Mouse (Mus musculus) kidney, postnatal 0 days (tissue): ENCODE measurements at regions not wholly inside any gene's neighbourhood (a gene's known extent, or its start where the extent isn't known, plus 50 kb on each side); places are given as distances from the start of the nearest gene placed in this dataset.

Experiments
- ATAC-seq: fragments of 200-750 bp; cut with Nextera tagmentation; replicated peaks from 2 replicates; pipeline ENCODE4 v1.8.0; 2017; ENCODE audit warnings: low read depth, moderate number of reproducible peaks, moderate TSS enrichment, moderate library complexity; ENCODE audit not compliant: low FRiP score
- DNase-seq: peaks from one replicate; pipeline ENCODE4 v3.0.0-alpha.2; 2016; ENCODE audit warnings: low spot score
- H3K27ac ChIP-seq: fragments of 300-500 bp; sonication (generic); 2 replicates; pipeline ENCODE4 v1.5.1; 2014; ENCODE audit warnings: mild to moderate bottlenecking
- H3K27me3 ChIP-seq: fragments of 300-500 bp; sonication (generic); 2 replicates; pipeline ENCODE4 v1.6.1; 2014; ENCODE audit warnings: low read length, mixed read lengths; ENCODE audit not compliant: insufficient read depth
- H3K36me3 ChIP-seq: fragments of 300-500 bp; sonication (generic); 2 replicates; pipeline ENCODE4 v1.6.1; 2014; ENCODE audit warnings: low read length, mixed read lengths; ENCODE audit not compliant: insufficient read depth
- H3K4me1 ChIP-seq: fragments of 300-500 bp; sonication (generic); replicated peaks from 2 replicates; pipeline ENCODE4 v1.6.1; 2014; ENCODE audit warnings: antibody characterized with exemption, low read length, mixed read lengths; ENCODE audit not compliant: insufficient read depth
- H3K4me2 ChIP-seq: fragments of 300-500 bp; sonication (generic); 2 replicates; pipeline ENCODE4 v1.6.1; 2014; ENCODE audit warnings: mild to moderate bottlenecking, low read length, moderate library complexity, mixed read lengths
- H3K4me3 ChIP-seq: fragments of 300-500 bp; sonication (generic); replicated peaks from 2 replicates; pipeline ENCODE4 v1.5.1; 2014; ENCODE audit warnings: low read depth, low read length
- H3K9ac ChIP-seq: fragments of 300-500 bp; sonication (generic); 2 replicates; pipeline ENCODE4 v1.6.1; 2014; ENCODE audit warnings: low read depth, low read length
- H3K9me3 ChIP-seq: fragments of 300-500 bp; sonication (generic); replicated peaks from 2 replicates; pipeline ENCODE4 v1.6.1; 2016; ENCODE audit warnings: low read length, inconsistent platforms, mixed read lengths
- CTCF ChIP-seq: IDR thresholded peaks from 2 replicates; pipeline ENCODE4 v1.5.1; 2016; ENCODE audit warnings: antibody characterized with exemption, low read depth, mild to moderate bottlenecking, moderate library complexity
- WGBS: fragments of 180-500 bp; shearing (Covaris S2); extraction: QIAGEN DNeasy Blood & Tissue Kit; methylation state at CpG from one replicate; pipeline ENCODE4 v1.1.7; 2014; 5-methylcytosine and 5-hydroxymethylcytosine counted together

DNA sequence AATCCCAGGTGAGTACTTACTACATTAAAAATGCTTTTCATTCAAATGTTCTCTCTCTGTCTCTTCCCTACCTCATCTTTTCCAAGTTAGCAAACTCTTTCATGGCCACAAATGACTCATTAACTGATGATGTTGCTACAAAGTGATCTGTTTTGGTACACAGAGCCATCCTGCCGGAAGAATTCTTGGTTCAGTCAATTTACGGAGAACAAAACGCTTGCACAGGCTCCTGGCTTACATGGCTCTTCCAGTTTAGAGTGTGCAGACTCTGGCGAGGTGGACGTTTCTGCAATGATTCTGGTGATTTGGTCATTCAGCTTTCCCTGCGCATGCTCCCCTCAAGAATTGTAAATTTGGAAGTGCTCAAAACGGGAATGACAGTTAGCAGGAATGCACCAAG, 131.4 kb upstream of the Sel1l start:
- no peak for TF ChIP-seq CTCF
- Histone ChIP-seq H3K27ac (no peak overlapping the region), H3K27me3 (no peaks in the 10 kb centered on the region), H3K4me1 (no peaks in the 10 kb centered on the region), H3K4me3 (no peak overlapping the region), H3K4me2 (no peak overlapping the region), H3K36me3 (no peaks in the 10 kb centered on the region), H3K9me3 (no peaks in the 10 kb centered on the region), H3K9ac (no peak overlapping the region)
- ATAC-seq (no peak), DNase-seq (no peak)
- WGBS, result 75% methylated on average over 7 of the region's 7 CpGs

DNA sequence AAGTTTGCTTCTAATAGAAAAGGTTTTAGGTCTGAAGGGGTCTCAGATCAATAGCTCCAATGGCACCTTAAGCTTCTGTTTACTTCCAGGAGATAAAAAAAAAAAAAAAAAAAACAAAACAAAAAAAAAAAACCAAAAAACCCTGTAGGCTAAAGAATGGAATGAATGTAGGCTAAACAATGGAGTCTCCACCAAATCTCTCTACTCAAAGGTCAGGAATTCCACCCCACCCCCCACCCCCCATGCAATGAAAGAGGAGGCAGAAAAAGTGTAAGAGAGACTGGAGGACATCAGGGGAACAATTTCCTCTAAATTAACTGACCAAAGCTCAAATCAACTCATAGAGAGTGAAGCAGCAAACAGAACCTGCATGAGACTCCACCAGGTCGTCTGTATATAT, 122.1 kb upstream of the Sel1l start:
- Histone ChIP-seq H3K9ac (no peak overlapping the region), H3K36me3 (no peaks in the 10 kb centered on the region), H3K27ac (no peak overlapping the region), H3K4me1 (no peaks in the 10 kb centered on the region), H3K4me3 (no peak overlapping the region), H3K27me3 (no peaks in the 10 kb centered on the region), H3K9me3 (no peaks in the 10 kb centered on the region), H3K4me2 (no peak overlapping the region)
- 61% methylated on average over 1 of the region's 1 CpGs for WGBS
- no peak for DNase-seq
- no peak for TF ChIP-seq CTCF
- no peak for ATAC-seq

DNA sequence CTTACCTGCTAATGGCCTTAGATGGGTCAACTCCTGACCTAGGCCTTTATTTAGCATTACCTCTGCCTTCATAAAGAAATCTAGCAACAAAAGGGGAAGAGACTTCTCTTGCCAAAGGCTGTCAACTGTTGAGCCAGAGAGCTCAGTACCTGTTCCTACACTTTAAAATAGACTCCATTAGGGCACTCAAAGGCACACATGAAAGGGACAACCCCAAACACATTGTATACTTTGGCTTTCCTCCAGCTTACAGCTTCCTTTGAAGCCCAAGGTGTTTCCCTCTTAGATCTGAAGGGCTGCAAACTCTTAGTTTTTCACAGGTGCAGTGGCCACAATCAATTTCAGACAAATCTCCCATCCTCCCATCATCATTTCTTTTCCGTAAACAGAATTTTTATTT, 117.0 kb upstream of the Sel1l start:
- WGBS, result 65% methylated on average over 1 of the region's 1 CpGs
- Histone ChIP-seq H3K4me1 (no peaks in the 10 kb centered on the region), H3K4me2 (no peak overlapping the region), H3K9ac (no peak overlapping the region), H3K9me3 (no peaks in the 10 kb centered on the region), H3K36me3 (no peaks in the 10 kb centered on the region), H3K27me3 (no peaks in the 10 kb centered on the region), H3K27ac (no peak overlapping the region), H3K4me3 (no peak overlapping the region)
- TF ChIP-seq CTCF, result no peak
- DNase-seq, result no peak
- no peak for ATAC-seq

DNA sequence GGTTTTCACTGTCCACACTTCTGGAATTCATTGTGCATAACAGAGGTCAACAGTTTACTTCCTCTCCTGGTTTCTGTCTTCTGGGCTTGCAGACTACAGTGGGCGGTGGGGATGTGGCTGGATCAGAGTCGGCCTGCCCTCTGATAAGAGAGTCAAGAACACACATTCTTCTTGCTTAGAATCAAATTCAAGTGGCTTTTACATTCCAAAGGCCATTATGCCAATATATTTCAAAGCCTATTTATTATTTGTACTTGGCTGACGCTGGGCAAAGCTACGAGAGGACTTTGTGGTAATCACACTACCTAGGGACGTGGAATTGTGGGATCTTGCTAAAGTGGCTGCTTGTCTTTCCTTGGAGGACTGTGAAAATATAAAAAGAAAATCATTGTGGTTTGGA, 114.3 kb upstream of the Sel1l start:
- H3K4me2 ChIP-seq, result no peak overlapping the region
- H3K9me3 ChIP-seq, result no peaks in the 10 kb centered on the region
- WGBS, result 48% methylated on average over 5 of the region's 5 CpGs
- no peak overlapping the region for H3K9ac ChIP-seq
- no peak overlapping the region for H3K4me3 ChIP-seq
- H3K36me3 ChIP-seq, result no peaks in the 10 kb centered on the region
- no peak for TF ChIP-seq CTCF
- ATAC-seq, result no peak
- H3K27me3 ChIP-seq, result no peaks in the 10 kb centered on the region
- peak; percentile 29 for DNase-seq
- no peaks in the 10 kb centered on the region for H3K4me1 ChIP-seq
- no peak overlapping the region for H3K27ac ChIP-seq

DNA sequence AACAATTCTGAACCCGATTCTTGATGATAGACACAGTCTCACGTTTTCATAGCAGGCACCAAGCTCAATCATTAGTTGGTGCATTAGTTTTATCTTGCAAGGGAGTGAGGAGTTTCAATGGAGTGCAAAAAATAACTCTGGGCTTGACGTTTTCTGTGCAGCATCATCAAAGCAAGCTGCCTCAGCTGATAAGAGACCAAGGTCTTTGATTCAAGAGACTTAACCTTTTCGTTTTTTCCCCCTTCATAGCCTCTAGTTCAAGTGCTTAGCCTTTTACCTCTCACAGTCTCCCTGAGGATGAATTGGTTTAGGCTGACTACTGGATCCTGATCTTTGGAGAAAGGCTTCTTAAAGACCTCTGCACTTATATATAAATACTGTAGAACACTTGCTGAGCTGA, 109.1 kb upstream of the Sel1l start:
- Histone ChIP-seq H3K4me1 (no peaks in the 10 kb centered on the region), H3K27ac (no peak overlapping the region), H3K4me2 (no peak overlapping the region), H3K9me3 (no peaks in the 10 kb centered on the region), H3K36me3 (no peaks in the 10 kb centered on the region), H3K4me3 (no peak overlapping the region), H3K27me3 (no peaks in the 10 kb centered on the region), H3K9ac (no peak overlapping the region)
- ATAC-seq (no peak), DNase-seq (no peak)
- 69% methylated on average over 4 of the region's 4 CpGs for WGBS
- no peak for TF ChIP-seq CTCF

DNA sequence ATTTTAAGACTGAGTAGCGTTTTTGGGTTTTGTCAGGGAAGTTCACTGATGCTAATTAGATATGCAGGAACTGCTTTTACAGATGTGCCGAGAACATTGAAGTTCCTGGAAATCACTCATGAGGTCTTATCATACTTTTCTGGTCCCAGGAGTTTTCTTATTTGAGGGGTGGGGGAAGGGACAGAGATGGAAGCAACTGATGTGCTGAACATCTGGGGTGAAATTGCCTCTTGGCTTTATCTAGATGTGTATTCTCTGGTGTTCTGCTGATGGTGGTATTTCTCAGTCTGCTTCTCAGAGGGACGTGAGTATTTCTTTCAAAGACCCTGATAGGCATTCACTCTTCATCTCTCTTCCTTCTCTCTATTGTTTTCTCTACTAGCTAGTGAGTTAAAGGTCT, 107.5 kb upstream of the Sel1l start:
- DNase-seq, result no peak
- H3K36me3 ChIP-seq, result no peaks in the 10 kb centered on the region
- H3K4me1 ChIP-seq, result no peaks in the 10 kb centered on the region
- no peak overlapping the region for H3K9ac ChIP-seq
- WGBS, result 77% methylated on average over 3 of the region's 3 CpGs
- no peaks in the 10 kb centered on the region for H3K9me3 ChIP-seq
- H3K27ac ChIP-seq, result no peak overlapping the region
- no peak overlapping the region for H3K4me3 ChIP-seq
- no peak for ATAC-seq
- H3K27me3 ChIP-seq, result no peaks in the 10 kb centered on the region
- TF ChIP-seq CTCF, result no peak
- no peak overlapping the region for H3K4me2 ChIP-seq

DNA sequence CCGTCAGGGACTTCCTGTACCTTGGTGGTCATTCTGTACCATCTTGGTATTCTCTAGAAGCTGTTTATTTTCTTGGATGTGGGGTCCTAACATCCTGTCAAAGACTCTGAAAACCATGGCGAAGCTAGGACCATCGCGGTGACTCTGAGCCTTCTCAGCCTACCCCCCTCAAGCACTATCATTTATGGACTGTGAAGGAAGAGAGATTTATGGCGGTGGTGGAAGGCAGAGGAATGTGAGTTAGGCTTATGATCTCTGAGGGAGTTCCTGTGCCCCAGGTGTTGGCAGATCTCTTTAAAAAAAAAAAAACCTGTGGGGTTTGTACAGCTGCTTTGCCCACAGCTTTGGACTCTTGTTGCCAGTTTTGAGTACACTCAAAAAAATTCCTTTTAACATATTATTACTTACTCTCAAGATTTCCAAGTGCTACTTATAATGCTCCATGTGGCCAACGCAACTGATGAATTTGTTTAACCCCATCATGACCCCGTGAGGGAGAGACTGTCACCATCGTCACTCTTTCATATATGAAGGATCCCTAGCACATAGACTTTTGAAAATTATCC, 99.7 kb upstream of the Sel1l start:
- WGBS, result 26% methylated on average over 8 of the region's 8 CpGs
- peak; percentile 49; the same call in 1 of the 2 replicates for ATAC-seq
- no peak for TF ChIP-seq CTCF
- no peak overlapping the region for H3K9ac ChIP-seq
- H3K36me3 ChIP-seq, result no peaks in the 10 kb centered on the region
- H3K9me3 ChIP-seq, result no peaks in the 10 kb centered on the region
- H3K27ac ChIP-seq, result no peak overlapping the region
- peak; percentile 68 for DNase-seq
- H3K4me1 ChIP-seq, result no peaks in the 10 kb centered on the region
- H3K4me2 ChIP-seq, result no peak overlapping the region
- no peaks in the 10 kb centered on the region for H3K27me3 ChIP-seq
- no peak overlapping the region for H3K4me3 ChIP-seq
